Comparison of ENCODE assay signal across 24 mouse cellular contexts in genomic region chr9:122226419-122226818, GRCm38 (mm10).
DNase-seq lines count a peak whose midpoint lies in the region; ATAC-seq lines count a peak whose summit lies in the region.
"Had no signal": no experiment of that assay in that cellular context is flagged by ENCODE, and none has a peak within 500 bp of the region (broad histone marks: within the 10 kb centered on the region; RNA-seq: fewer than 3 reads in every experiment).

No protein-coding gene starts in this region.

- no peak overlapping the region for H3K27ac ChIP-seq in midbrain, embryonic 14.5 days (replicated peaks; ENCODE audit: low read depth, low read length)
- H3K27ac ChIP-seq: embryonic facial prominence, embryonic 12.5 days; embryonic facial prominence, embryonic 15.5 days; gastrocnemius, adult 2 months; hindbrain, postnatal 0 days had no signal

- no peaks in the 10 kb centered on the region for H3K9me3 ChIP-seq in midbrain, embryonic 14.5 days (ENCODE audit: control insufficient read depth, low read length)
- H3K9me3 ChIP-seq: embryonic facial prominence, embryonic 12.5 days; embryonic facial prominence, embryonic 15.5 days; G1E had no signal

- 96% methylated on average over 4 of the region's 4 CpGs for WGBS in midbrain, embryonic 14.5 days

- peak; percentile 38 for DNase-seq in thymus, postnatal 0 days (ENCODE audit: low spot score)
- DNase-seq in thymus, adult 18-20 months = no peak
- DNase-seq in thymus, postnatal 4 days = peak; percentile 38
- DNase-seq in thymus, postnatal 36 days = no peak
- peak; percentile 54 for DNase-seq in naive thymus-derived CD4-positive, alpha-beta T cell, adult 2 months (ENCODE audit: low read depth)
- DNase-seq in midbrain, embryonic 14.5 days = no peak
- DNase-seq: adrenal gland, postnatal 10 days; adrenal gland, postnatal 36 days; cerebellum, adult 18-20 months; cerebellum, adult 9-10 months; cerebellum, postnatal 25 days; forebrain, postnatal 0 days; gastrocnemius, adult 2 months; gastrocnemius, postnatal 14 days; heart, adult 11 months had no signal

- H3K4me2 ChIP-seq in midbrain, embryonic 14.5 days (ENCODE audit: low read length) = no peak overlapping the region
- H3K4me2 ChIP-seq: embryonic facial prominence, embryonic 12.5 days; embryonic facial prominence, embryonic 15.5 days; heart, embryonic 11.5 days; hindbrain, embryonic 14.5 days had no signal

- ATAC-seq in midbrain, embryonic 14.5 days (ENCODE audit: low FRiP score, low TSS enrichment) = no peak
- ATAC-seq: forebrain, embryonic 14.5 days; forebrain, postnatal 0 days; Patski had no signal

- H3K27me3 ChIP-seq in midbrain, embryonic 14.5 days (ENCODE audit: control insufficient read depth, insufficient read depth, low read length) = no peaks in the 10 kb centered on the region
- H3K27me3 ChIP-seq: CH12.LX; embryonic facial prominence, embryonic 12.5 days; embryonic facial prominence, embryonic 15.5 days; Patski had no signal

- no peaks in the 10 kb centered on the region for H3K4me1 ChIP-seq in midbrain, embryonic 14.5 days (ENCODE audit: control insufficient read depth, insufficient read depth, low read length)

- H3K4me3 ChIP-seq in midbrain, embryonic 14.5 days (replicated peaks; ENCODE audit: low read depth, low read length) = no peak overlapping the region
- H3K4me3 ChIP-seq: embryonic facial prominence, embryonic 12.5 days; embryonic facial prominence, embryonic 15.5 days; gastrocnemius, adult 2 months had no signal

- H3K9ac ChIP-seq in midbrain, embryonic 14.5 days (replicated peaks; ENCODE audit: low read length) = no peak overlapping the region
- H3K9ac ChIP-seq: embryonic facial prominence, embryonic 12.5 days; embryonic facial prominence, embryonic 15.5 days; forebrain, postnatal 0 days; hindbrain, embryonic 14.5 days had no signal

- H3K36me3 ChIP-seq in midbrain, embryonic 14.5 days (ENCODE audit: control insufficient read depth, insufficient read depth, low read length) = 0 out of 2 replicates have a peak, but pooled peaks cover 5% of the 10 kb centered on the region
- H3K36me3 ChIP-seq: embryonic facial prominence, embryonic 12.5 days; embryonic facial prominence, embryonic 15.5 days; G1E had no signal

Comparison
In these comparisons a context has a peak if more than half of its experiments do, and no peak if none do; other contexts are left out.
1. DNase-seq: peak in thymus, postnatal 0 days (single experiment), thymus, postnatal 4 days (single experiment) and naive thymus-derived CD4-positive, alpha-beta T cell, adult 2 months (single experiment); none in thymus, adult 18-20 months (0 of 2), thymus, postnatal 36 days (0 of 2) and midbrain, embryonic 14.5 days (single experiment).